Mouse (Mus musculus) urinary bladder, postnatal 4 days (tissue): ENCODE data around the gene Hdac10.
A peak's percentile ranks its signal among the peaks of the same experiment; 100 is the strongest.

Experiments used
- DNase-seq, 2 experiments: peaks; one replicate each; pipeline ENCODE4 v3.0.0; 2021 to 2022; ENCODE audit warnings: low spot score in 2 of 2

Hdac10 gene

GRCm38 (mm10) chr15:89075478-89076147 is 52.9 kb downstream of the Hdac10 start:
- DNase-seq, result peak; percentile 89 to 90

- DNase-seq, result no peak
Observed at GRCm38 (mm10) chr15:89074613-89075477, 53.7 kb downstream of the Hdac10 start, which contains the start of gene Trabd. Gene Trabd (plus strand): TSS chr15:89075124.

- DNase-seq, result no peak
Observed at GRCm38 (mm10) chr15:89073993-89074603, 54.4 kb downstream of the Hdac10 start.
